Mouse (Mus musculus): ENCODE results near the gene Efl1. TPM values are rescaled to one million over a fixed set of nuclear protein-coding genes. Genes with fewer than 3 reads are reported as not detected.
"Not testable (repeated sequence)": the region's sequence is repeated elsewhere in the genome, so short reads cannot be mapped to it uniquely, and the experiment has no call there.

Gene Efl1
- polyA plus RNA-seq, 1 experiment from 2014 or later: 8.6 TPM

GRCm38 (mm10) chr7:82766623-82767022 lies 118.2 kb downstream of the Efl1 start:
- WGBS (ENCODE audit: insufficient replicate concordance): 75% methylated on average over 6 of the region's 6 CpGs
- Histone ChIP-seq H3K9ac (no peak overlapping the region), H3K4me1 (replicated peaks) (no peaks in the 10 kb centered on the region), H3K4me2 (no peak overlapping the region), H3K27me3 (no peaks in the 10 kb centered on the region), H3K36me3 (replicated peaks) (peaks cover 6% of the 10 kb centered on the region; the same call in 1 of the 2 replicates), H3K4me3 (replicated peaks) (no peak overlapping the region), H3K27ac (replicated peaks) (no peak overlapping the region), H3K9me3 (replicated peaks) (0 out of 2 replicates have a peak, but pooled peaks cover 2% of the 10 kb centered on the region)
- ATAC-seq (ENCODE audit: insufficient read depth): no peak

GRCm38 (mm10) chr7:82770207-82770606 lies 121.8 kb downstream of the Efl1 start:
- Histone ChIP-seq H3K27me3 (no peaks in the 10 kb centered on the region), H3K36me3 (replicated peaks) (peaks cover 6% of the 10 kb centered on the region; the same call in 1 of the 2 replicates), H3K4me2 (no peak overlapping the region), H3K4me3 (replicated peaks) (no peak overlapping the region), H3K27ac (replicated peaks) (no peak overlapping the region), H3K4me1 (replicated peaks) (no peaks in the 10 kb centered on the region), H3K9me3 (replicated peaks) (0 out of 2 replicates have a peak, but pooled peaks cover 2% of the 10 kb centered on the region), H3K9ac (no peak overlapping the region)
- no peak for ATAC-seq (ENCODE audit: insufficient read depth)
- WGBS (ENCODE audit: insufficient replicate concordance): 70% methylated on average over 6 of the region's 6 CpGs

GRCm38 (mm10) chr7:82770957-82771660 lies 122.7 kb downstream of the Efl1 start:
- H3K4me1 ChIP-seq (replicated peaks); H3K9ac ChIP-seq; H3K36me3 ChIP-seq (replicated peaks); H3K27me3 ChIP-seq; H3K27ac ChIP-seq (replicated peaks); H3K9me3 ChIP-seq (replicated peaks); H3K4me2 ChIP-seq; H3K4me3 ChIP-seq (replicated peaks): not testable (repeated sequence)
- 79% methylated on average over 29 of the region's 29 CpGs for WGBS (ENCODE audit: insufficient replicate concordance)
- peak; percentile 95 for ATAC-seq (ENCODE audit: insufficient read depth)

- H3K27ac ChIP-seq (replicated peaks); H3K4me2 ChIP-seq; H3K4me1 ChIP-seq (replicated peaks); H3K4me3 ChIP-seq (replicated peaks); H3K36me3 ChIP-seq (replicated peaks); H3K27me3 ChIP-seq; H3K9me3 ChIP-seq (replicated peaks); H3K9ac ChIP-seq: not testable (repeated sequence)
- peak; percentile 33 for ATAC-seq (ENCODE audit: insufficient read depth)
- WGBS (ENCODE audit: insufficient replicate concordance): 85% methylated on average over 25 of the region's 25 CpGs
These were observed 123.2 kb downstream of the Efl1 start for GRCm38 (mm10) chr7:82771661-82772021.

GRCm38 (mm10) chr7:82772481-82772880 lies 124.1 kb downstream of the Efl1 start:
- 63% methylated on average over 14 of the region's 14 CpGs for WGBS (ENCODE audit: insufficient replicate concordance)
- ATAC-seq (ENCODE audit: insufficient read depth): no peak

GRCm38 (mm10) chr7:82773150-82773549 lies 124.7 kb downstream of the Efl1 start:
- no peak overlapping the region for H3K4me2 ChIP-seq
- no peak for ATAC-seq (ENCODE audit: insufficient read depth)
- peaks cover 9% of the 10 kb centered on the region; the same call in 1 of the 2 replicates for H3K36me3 ChIP-seq (replicated peaks)
- no peaks in the 10 kb centered on the region for H3K27me3 ChIP-seq
- no peak overlapping the region for H3K27ac ChIP-seq (replicated peaks)
- H3K4me1 ChIP-seq (replicated peaks): no peaks in the 10 kb centered on the region
- 0 out of 2 replicates have a peak, but pooled peaks cover 2% of the 10 kb centered on the region for H3K9me3 ChIP-seq (replicated peaks)
- H3K4me3 ChIP-seq (replicated peaks): no peak overlapping the region
- WGBS (ENCODE audit: insufficient replicate concordance): 57% methylated on average over 9 of the region's 9 CpGs
- no peak overlapping the region for H3K9ac ChIP-seq

More at GRCm38 (mm10) chr7:82772481-82772880, 124.1 kb downstream of the Efl1 start:
- Histone ChIP-seq H3K27ac (replicated peaks) (no peak overlapping the region), H3K9me3 (replicated peaks) (0 out of 2 replicates have a peak, but pooled peaks cover 2% of the 10 kb centered on the region), H3K4me1 (replicated peaks) (no peaks in the 10 kb centered on the region), H3K4me2 (no peak overlapping the region), H3K36me3 (replicated peaks) (peaks cover 8% of the 10 kb centered on the region; the same call in 1 of the 2 replicates), H3K9ac (no peak overlapping the region), H3K4me3 (replicated peaks) (no peak overlapping the region), H3K27me3 (no peaks in the 10 kb centered on the region)

GRCm38 (mm10) chr7:82773884-82774283 lies 125.5 kb downstream of the Efl1 start:
- Histone ChIP-seq H3K4me2 (no peak overlapping the region), H3K4me3 (replicated peaks) (no peak overlapping the region), H3K9me3 (replicated peaks) (0 out of 2 replicates have a peak, but pooled peaks cover 2% of the 10 kb centered on the region), H3K27me3 (no peaks in the 10 kb centered on the region), H3K4me1 (replicated peaks) (no peaks in the 10 kb centered on the region), H3K36me3 (replicated peaks) (peaks cover 9% of the 10 kb centered on the region; the same call in 1 of the 2 replicates), H3K9ac (no peak overlapping the region), H3K27ac (replicated peaks) (no peak overlapping the region)
- 70% methylated on average over 6 of the region's 6 CpGs for WGBS (ENCODE audit: insufficient replicate concordance)
- ATAC-seq (ENCODE audit: insufficient read depth): no peak

- Histone ChIP-seq H3K27ac (replicated peaks) (no peak overlapping the region), H3K9me3 (replicated peaks) (0 out of 2 replicates have a peak, but pooled peaks cover 2% of the 10 kb centered on the region), H3K9ac (no peak overlapping the region), H3K27me3 (no peaks in the 10 kb centered on the region), H3K36me3 (replicated peaks) (peaks cover 9% of the 10 kb centered on the region; the same call in 1 of the 2 replicates), H3K4me1 (replicated peaks) (no peaks in the 10 kb centered on the region), H3K4me2 (no peak overlapping the region), H3K4me3 (replicated peaks) (no peak overlapping the region)
- no peak for ATAC-seq (ENCODE audit: insufficient read depth)
- 68% methylated on average over 3 of the region's 3 CpGs for WGBS (ENCODE audit: insufficient replicate concordance)
These were observed 126.7 kb downstream of the Efl1 start for GRCm38 (mm10) chr7:82775090-82775489.

- H3K4me1 ChIP-seq (replicated peaks): no peaks in the 10 kb centered on the region
- H3K4me2 ChIP-seq: no peak overlapping the region
- no peak for ATAC-seq (ENCODE audit: insufficient read depth)
- H3K27me3 ChIP-seq: no peaks in the 10 kb centered on the region
- H3K36me3 ChIP-seq (replicated peaks): no peaks in the 10 kb centered on the region
- H3K27ac ChIP-seq (replicated peaks): no peak overlapping the region
- 68% methylated on average over 2 of the region's 2 CpGs for WGBS (ENCODE audit: insufficient replicate concordance)
- no peaks in the 10 kb centered on the region for H3K9me3 ChIP-seq (replicated peaks)
- no peak overlapping the region for H3K9ac ChIP-seq
- no peak overlapping the region for H3K4me3 ChIP-seq (replicated peaks)
These were observed 134.7 kb downstream of the Efl1 start for GRCm38 (mm10) chr7:82783071-82783470.

GRCm38 (mm10) chr7:82783693-82784092 lies 135.3 kb downstream of the Efl1 start:
- WGBS (ENCODE audit: insufficient replicate concordance): 38% methylated on average over 6 of the region's 6 CpGs
- H3K9me3 ChIP-seq (replicated peaks): no peaks in the 10 kb centered on the region
- H3K4me2 ChIP-seq: no peak overlapping the region
- H3K4me1 ChIP-seq (replicated peaks): no peaks in the 10 kb centered on the region
- no peak overlapping the region for H3K4me3 ChIP-seq (replicated peaks)
- no peaks in the 10 kb centered on the region for H3K27me3 ChIP-seq
- ATAC-seq (ENCODE audit: insufficient read depth): no peak
- H3K27ac ChIP-seq (replicated peaks): no peak overlapping the region
- H3K9ac ChIP-seq: no peak overlapping the region
- H3K36me3 ChIP-seq (replicated peaks): no peaks in the 10 kb centered on the region

GRCm38 (mm10) chr7:82785335-82785934 lies 137.0 kb downstream of the Efl1 start:
- WGBS (ENCODE audit: insufficient replicate concordance): 41% methylated on average over 6 of the region's 6 CpGs

More at GRCm38 (mm10) chr7:82785335-82785934, 137.0 kb downstream of the Efl1 start:
- no peaks in the 10 kb centered on the region for H3K4me1 ChIP-seq (replicated peaks)
- H3K9me3 ChIP-seq (replicated peaks): no peaks in the 10 kb centered on the region
- no peaks in the 10 kb centered on the region for H3K27me3 ChIP-seq
- H3K4me2 ChIP-seq: no peak overlapping the region
- no peak overlapping the region for H3K4me3 ChIP-seq (replicated peaks)
- H3K36me3 ChIP-seq (replicated peaks): no peaks in the 10 kb centered on the region
- ATAC-seq (ENCODE audit: insufficient read depth): no peak
- H3K27ac ChIP-seq (replicated peaks): no peak overlapping the region
- no peak overlapping the region for H3K9ac ChIP-seq
